Mouse (Mus musculus): ENCODE results near the gene Armh3.

GRCm38 (mm10) chr19:45984379-45984778 is 13.9 kb downstream of the Armh3 start:
- no peak for TF ChIP-seq CHD2 (IDR thresholded peaks at IDR 0.05; ENCODE audit: low read depth, low read length)
- TF ChIP-seq ZC3H11A (IDR thresholded peaks at IDR 0.05; ENCODE audit: borderline replicate concordance, low read depth, low read length): no peak
- TF ChIP-seq HCFC1 (IDR thresholded peaks at IDR 0.05; ENCODE audit: borderline replicate concordance, insufficient read depth, low read length): no peak
- no peak for TF ChIP-seq ZNF384 (IDR thresholded peaks at IDR 0.05; ENCODE audit: low read depth, low read length)
